Mouse (Mus musculus): ENCODE measurements around the gene Cyb5d2.

- no peak for TF ChIP-seq POLR2A (IDR thresholded peaks at IDR 0.05; ENCODE audit: borderline replicate concordance, extremely low read depth, insufficient read depth, insufficient read length, poor library complexity, severe bottlenecking)
- no peak for TF ChIP-seq CTCF (IDR thresholded peaks at IDR 0.05; ENCODE audit: borderline replicate concordance, extremely low read depth, insufficient read depth, insufficient read length)
Observed at GRCm38 (mm10) chr11:72814188-72814587, 18.2 kb upstream of the Cyb5d2 start.

All from brain, embryonic 14.5 days (tissue).